Mouse (Mus musculus): ENCODE measurements at regions not wholly inside any gene's neighbourhood (a gene's known extent, or its start where the extent isn't known, plus 50 kb on each side); places are given as distances from the start of the nearest gene placed in this dataset.

- DNase-seq (ENCODE audit: low read depth, low spot score), result no peak
- Histone ChIP-seq H3K9ac (ENCODE audit: insufficient read depth, low read depth, low read length, poor library complexity, severe bottlenecking) (no peak overlapping the region), H3K9me3 (ENCODE audit: control insufficient read depth, insufficient read depth, low read depth, low read length) (no peaks in the 10 kb centered on the region), H3K27ac (ENCODE audit: insufficient read depth, low read depth, low read length, poor library complexity, severe bottlenecking) (no peak overlapping the region), H3K4me1 (ENCODE audit: control insufficient read depth in 2 of 2, insufficient read depth in 2 of 2, low read length in 2 of 2, poor library complexity in 1 of 2) (no peaks in the 10 kb centered on the region), H3K36me3 (ENCODE audit: control insufficient read depth, insufficient read depth, low read length, poor library complexity, severe bottlenecking) (no peaks in the 10 kb centered on the region), H3K4me3 (ENCODE audit: insufficient read depth in 1 of 2, low read depth in 1 of 2, low read length in 2 of 2, poor library complexity in 1 of 2, severe bottlenecking in 1 of 2) (no peak overlapping the region)
- in situ Hi-C loops (cut with MboI; ENCODE audit: low sequenced_read_pairs in 2 of 2, unreplicated experiment in 2 of 2), result no loop called here
- no peak for TF ChIP-seq CHD2 (IDR thresholded peaks at IDR 0.05; ENCODE audit: low read depth, low read length)
- TF ChIP-seq MAFK (IDR thresholded peaks at IDR 0.05; ENCODE audit: insufficient read depth, low read depth, low read length), result no peak
- TF ChIP-seq ZNF384 (IDR thresholded peaks at IDR 0.05; ENCODE audit: low read depth, low read length), result no peak
- TF ChIP-seq ZC3H11A (IDR thresholded peaks at IDR 0.05; ENCODE audit: borderline replicate concordance, low read depth, low read length), result no peak
- no peak for TF ChIP-seq HCFC1 (IDR thresholded peaks at IDR 0.05; ENCODE audit: borderline replicate concordance, insufficient read depth, low read length)
Observed at GRCm38 (mm10) chr10:96366871-96367270, 230.5 kb downstream of the Gm5426 start.

- H3K9ac ChIP-seq (ENCODE audit: insufficient read depth, low read depth, low read length, poor library complexity, severe bottlenecking), result no peak overlapping the region
- DNase-seq (ENCODE audit: low read depth, low spot score), result no peak
- no peaks in the 10 kb centered on the region for H3K4me1 ChIP-seq (ENCODE audit: control insufficient read depth in 2 of 2, insufficient read depth in 2 of 2, low read length in 2 of 2, poor library complexity in 1 of 2)
- TF ChIP-seq MAFK (IDR thresholded peaks at IDR 0.05; ENCODE audit: insufficient read depth, low read depth, low read length), result no peak
- TF ChIP-seq ZC3H11A (IDR thresholded peaks at IDR 0.05; ENCODE audit: borderline replicate concordance, low read depth, low read length), result no peak
- in situ Hi-C loops (cut with MboI; ENCODE audit: low sequenced_read_pairs in 2 of 2, unreplicated experiment in 2 of 2), result no loop called here
- H3K9me3 ChIP-seq (ENCODE audit: control insufficient read depth, insufficient read depth, low read depth, low read length), result no peaks in the 10 kb centered on the region
- H3K4me3 ChIP-seq (ENCODE audit: insufficient read depth in 1 of 2, low read depth in 1 of 2, low read length in 2 of 2, poor library complexity in 1 of 2, severe bottlenecking in 1 of 2), result no peak overlapping the region
- no peaks in the 10 kb centered on the region for H3K36me3 ChIP-seq (ENCODE audit: control insufficient read depth, insufficient read depth, low read length, poor library complexity, severe bottlenecking)
- H3K27ac ChIP-seq (ENCODE audit: insufficient read depth, low read depth, low read length, poor library complexity, severe bottlenecking), result no peak overlapping the region
Observed at GRCm38 (mm10) chr10:96370547-96371320, 234.3 kb downstream of the Gm5426 start.

- no peak overlapping the region for H3K27ac ChIP-seq (ENCODE audit: insufficient read depth, low read depth, low read length, poor library complexity, severe bottlenecking)
- no peak overlapping the region for H3K9ac ChIP-seq (ENCODE audit: insufficient read depth, low read depth, low read length, poor library complexity, severe bottlenecking)
- in situ Hi-C loops (cut with MboI; ENCODE audit: low sequenced_read_pairs in 2 of 2, unreplicated experiment in 2 of 2), result no loop called here
- H3K9me3 ChIP-seq (ENCODE audit: control insufficient read depth, insufficient read depth, low read depth, low read length), result no peaks in the 10 kb centered on the region
- no peak overlapping the region for H3K4me3 ChIP-seq (ENCODE audit: insufficient read depth in 1 of 2, low read depth in 1 of 2, low read length in 2 of 2, poor library complexity in 1 of 2, severe bottlenecking in 1 of 2)
- H3K4me1 ChIP-seq (ENCODE audit: control insufficient read depth in 2 of 2, insufficient read depth in 2 of 2, low read length in 2 of 2, poor library complexity in 1 of 2), result no peaks in the 10 kb centered on the region
- no peak for TF ChIP-seq ZNF384 (IDR thresholded peaks at IDR 0.05; ENCODE audit: low read depth, low read length)
- no peak for TF ChIP-seq MAFK (IDR thresholded peaks at IDR 0.05; ENCODE audit: insufficient read depth, low read depth, low read length)
- no peak for TF ChIP-seq ZC3H11A (IDR thresholded peaks at IDR 0.05; ENCODE audit: borderline replicate concordance, low read depth, low read length)
- TF ChIP-seq HCFC1 (IDR thresholded peaks at IDR 0.05; ENCODE audit: borderline replicate concordance, insufficient read depth, low read length), result no peak
- TF ChIP-seq CHD2 (IDR thresholded peaks at IDR 0.05; ENCODE audit: low read depth, low read length), result no peak
- no peaks in the 10 kb centered on the region for H3K36me3 ChIP-seq (ENCODE audit: control insufficient read depth, insufficient read depth, low read length, poor library complexity, severe bottlenecking)
- no peak for DNase-seq (ENCODE audit: low read depth, low spot score)
Observed at GRCm38 (mm10) chr10:96371321-96371653, 234.9 kb downstream of the Gm5426 start.

- no peaks in the 10 kb centered on the region for H3K9me3 ChIP-seq (ENCODE audit: control insufficient read depth, insufficient read depth, low read depth, low read length)
- no peak for TF ChIP-seq HCFC1 (IDR thresholded peaks at IDR 0.05; ENCODE audit: borderline replicate concordance, insufficient read depth, low read length)
- no peak for TF ChIP-seq CHD2 (IDR thresholded peaks at IDR 0.05; ENCODE audit: low read depth, low read length)
- no peak for TF ChIP-seq MAFK (IDR thresholded peaks at IDR 0.05; ENCODE audit: insufficient read depth, low read depth, low read length)
- no peak for TF ChIP-seq ZC3H11A (IDR thresholded peaks at IDR 0.05; ENCODE audit: borderline replicate concordance, low read depth, low read length)
- no peak for TF ChIP-seq ZNF384 (IDR thresholded peaks at IDR 0.05; ENCODE audit: low read depth, low read length)
- no peak overlapping the region for H3K9ac ChIP-seq (ENCODE audit: insufficient read depth, low read depth, low read length, poor library complexity, severe bottlenecking)
- no peak overlapping the region for H3K27ac ChIP-seq (ENCODE audit: insufficient read depth, low read depth, low read length, poor library complexity, severe bottlenecking)
- H3K4me3 ChIP-seq (ENCODE audit: insufficient read depth in 1 of 2, low read depth in 1 of 2, low read length in 2 of 2, poor library complexity in 1 of 2, severe bottlenecking in 1 of 2), result no peak overlapping the region
- H3K36me3 ChIP-seq (ENCODE audit: control insufficient read depth, insufficient read depth, low read length, poor library complexity, severe bottlenecking), result no peaks in the 10 kb centered on the region
- H3K4me1 ChIP-seq (ENCODE audit: control insufficient read depth in 2 of 2, insufficient read depth in 2 of 2, low read length in 2 of 2, poor library complexity in 1 of 2), result no peaks in the 10 kb centered on the region
- in situ Hi-C loops (cut with MboI; ENCODE audit: low sequenced_read_pairs in 2 of 2, unreplicated experiment in 2 of 2), result no loop called here
- DNase-seq (ENCODE audit: low read depth, low spot score), result no peak
Observed at GRCm38 (mm10) chr10:96372616-96373346, 236.4 kb downstream of the Gm5426 start.

Measured in ES-E14 (cell line).